Mouse (Mus musculus): Measurements from ENCODE around the gene Clmp.
A peak's percentile ranks its signal among the peaks of the same experiment; 100 is the strongest.

Clmp gene

DNA sequence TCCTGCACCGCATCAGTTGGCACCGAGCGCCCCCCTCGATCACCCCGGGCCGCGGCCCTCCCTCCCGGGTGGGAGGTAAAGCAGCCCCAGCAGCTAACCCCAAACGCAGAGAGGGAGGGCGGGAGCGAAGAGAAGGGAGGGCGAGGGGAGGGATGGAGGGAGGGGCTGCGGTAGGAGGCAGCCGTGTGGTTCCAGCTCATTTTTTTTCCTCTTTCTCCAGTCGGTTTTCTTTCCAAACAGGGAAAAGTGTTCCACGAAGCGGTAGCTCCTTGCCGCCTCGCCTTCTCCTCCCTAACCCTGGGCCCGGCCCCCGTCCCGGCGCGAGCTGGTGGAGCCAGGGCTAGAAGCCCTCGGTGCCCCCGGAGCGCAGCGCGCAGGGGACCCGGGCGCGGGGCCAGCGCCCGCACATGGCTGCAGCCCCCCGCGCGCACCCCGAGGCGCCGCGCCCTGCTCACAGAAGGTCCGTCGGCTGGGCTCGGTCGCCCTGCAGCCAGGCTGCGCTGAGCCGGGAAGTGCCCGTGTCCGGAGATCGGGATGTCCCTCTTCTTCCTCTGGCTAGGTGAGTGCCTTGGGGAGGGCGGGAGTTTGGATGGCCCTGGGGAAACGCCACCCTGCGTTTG lies at the start of gene Clmp:
Clmp (plus strand) TSS at position 162 of the 620 bp plus-strand sequence.
- no peak for DNase-seq (ENCODE audit: low spot score in 2 of 2)

DNA sequence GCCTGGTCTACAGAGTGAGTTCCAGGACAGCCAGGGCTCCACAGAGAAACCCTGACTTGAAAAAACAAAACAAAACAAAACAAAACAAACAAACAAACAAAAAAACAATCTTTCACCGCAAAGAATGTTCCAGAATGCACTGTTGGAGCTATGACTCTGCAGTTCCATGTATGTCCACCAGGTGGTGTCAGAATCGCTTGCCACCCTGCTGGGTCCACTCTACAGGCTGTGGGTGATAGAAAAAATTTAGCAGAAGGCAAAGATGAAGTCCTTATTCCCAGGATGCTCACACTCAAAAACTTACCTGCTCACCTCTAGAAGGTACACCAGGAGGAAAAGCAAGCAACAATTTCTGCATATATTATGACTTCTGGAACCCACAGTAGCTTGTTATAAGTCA lies 49.7 kb upstream of the Clmp start:
- peak; percentile 14 to 51 for DNase-seq (ENCODE audit: low spot score in 2 of 2)

DNA sequence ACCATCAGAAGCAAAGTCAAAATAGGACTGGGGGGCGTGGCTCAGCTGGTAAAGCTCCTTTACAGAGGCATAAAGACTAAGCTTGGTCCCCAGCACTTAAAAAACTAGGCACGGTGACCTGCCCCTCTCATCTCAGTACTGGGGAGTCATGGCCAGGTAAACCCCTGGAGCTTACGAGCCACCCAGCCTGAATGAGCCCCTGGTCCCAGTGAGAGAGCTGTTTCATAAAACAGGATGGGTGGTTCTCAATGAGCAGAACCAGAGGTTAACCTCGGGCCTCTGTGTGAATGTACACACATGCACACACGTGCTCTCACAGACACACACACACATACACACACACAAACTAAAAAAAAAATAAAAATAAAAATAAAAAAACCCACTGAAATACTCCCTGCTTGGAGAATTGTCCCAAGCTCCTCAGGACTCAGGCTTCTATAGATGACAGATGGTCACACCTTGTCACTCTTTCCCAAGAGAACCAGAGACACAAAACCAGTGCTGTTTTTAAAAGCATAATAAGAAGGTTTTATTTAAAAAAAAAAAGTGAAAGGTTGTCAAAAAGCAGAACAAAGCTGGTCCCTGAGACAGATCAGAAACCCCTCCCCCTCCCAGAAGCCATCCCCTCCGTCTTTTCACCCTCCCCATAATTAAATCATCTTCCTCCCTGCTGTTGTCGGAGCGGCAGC lies 47.9 kb upstream of the Clmp start:
- DNase-seq (ENCODE audit: low spot score in 2 of 2): no peak

DNA sequence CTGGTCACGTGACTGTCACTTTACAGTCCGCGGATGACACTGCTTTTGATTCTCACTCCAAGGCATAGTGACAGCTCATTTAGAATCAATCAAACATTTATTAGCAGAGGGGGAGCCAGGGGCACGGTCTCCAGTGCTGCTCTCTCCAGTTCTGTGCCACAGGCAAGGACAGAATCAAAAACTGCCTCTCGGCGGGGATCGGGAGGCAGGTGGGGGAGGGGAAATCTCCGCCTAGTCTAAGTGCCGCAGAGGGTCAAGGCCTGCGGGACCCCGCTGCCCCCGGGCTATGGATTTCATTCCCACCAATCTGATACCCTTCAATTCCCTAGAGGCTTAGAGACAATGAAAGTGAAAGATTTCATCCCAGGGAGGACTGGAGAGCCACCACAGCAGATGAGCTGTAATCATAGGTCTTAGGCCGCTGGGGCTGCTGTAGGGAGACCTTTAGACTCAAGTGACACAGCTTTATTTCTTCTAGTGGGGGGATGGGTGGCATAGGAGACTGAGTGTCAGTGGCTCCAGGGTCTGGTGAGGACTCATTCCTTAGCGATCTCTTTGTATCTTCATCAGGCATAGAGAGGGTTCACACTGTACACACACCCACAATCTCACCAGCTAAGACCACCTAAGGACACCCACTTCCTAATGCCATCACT lies 47.2 kb upstream of the Clmp start:
- no peak for DNase-seq (ENCODE audit: low spot score in 2 of 2)

DNA sequence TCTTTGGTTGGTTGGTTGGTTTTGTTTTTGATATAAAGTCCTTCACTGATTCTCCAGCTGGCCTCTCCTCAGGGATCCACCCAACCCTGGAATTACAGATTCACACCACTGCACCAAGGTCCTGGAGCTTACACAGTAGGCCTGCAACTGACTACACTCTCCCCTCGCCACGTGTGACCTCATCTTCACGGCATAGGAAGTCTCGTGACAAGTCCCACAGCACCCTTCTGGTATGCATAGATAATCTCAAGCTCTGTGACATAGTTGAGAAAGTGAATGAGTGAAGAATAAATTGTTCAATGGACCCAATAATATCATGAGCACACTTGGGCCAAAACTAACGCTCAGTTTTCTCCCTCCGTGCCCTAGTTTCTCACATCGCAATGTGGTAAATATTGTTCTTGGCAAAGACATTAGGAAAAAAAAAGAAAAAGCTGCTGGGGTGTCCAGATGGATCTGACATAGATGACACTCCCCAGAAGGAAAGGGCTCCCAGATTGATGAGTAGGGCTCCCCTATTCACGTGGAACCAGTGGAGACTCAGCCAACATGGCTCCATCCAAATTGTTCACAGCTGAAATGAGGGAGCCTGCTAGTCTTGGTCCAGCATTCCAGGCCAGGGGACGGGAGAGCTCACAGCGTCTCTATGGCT lies 46.1 kb upstream of the Clmp start:
- no peak for DNase-seq (ENCODE audit: low spot score in 2 of 2)

DNA sequence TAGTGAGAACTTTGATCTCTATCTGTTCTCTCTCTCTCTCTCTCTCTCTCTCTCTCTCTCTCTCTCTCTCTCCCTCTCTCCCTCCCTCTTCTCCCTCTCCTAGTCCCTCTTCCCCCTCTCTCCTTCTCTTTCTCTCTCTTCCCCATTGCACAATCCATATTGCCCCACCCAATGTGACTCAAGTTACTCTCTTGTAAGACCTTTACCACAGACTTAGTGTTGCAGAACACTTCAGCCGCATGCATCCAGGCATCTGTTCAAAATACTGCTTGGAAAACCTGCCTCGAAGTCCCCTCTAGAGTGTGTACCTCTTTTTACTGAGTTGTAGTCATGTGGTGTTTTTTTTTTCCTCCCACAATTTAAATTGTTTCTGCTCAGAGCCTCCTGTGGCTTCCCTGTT lies 44.4 kb upstream of the Clmp start:
- DNase-seq (ENCODE audit: low spot score in 2 of 2): no peak

DNA sequence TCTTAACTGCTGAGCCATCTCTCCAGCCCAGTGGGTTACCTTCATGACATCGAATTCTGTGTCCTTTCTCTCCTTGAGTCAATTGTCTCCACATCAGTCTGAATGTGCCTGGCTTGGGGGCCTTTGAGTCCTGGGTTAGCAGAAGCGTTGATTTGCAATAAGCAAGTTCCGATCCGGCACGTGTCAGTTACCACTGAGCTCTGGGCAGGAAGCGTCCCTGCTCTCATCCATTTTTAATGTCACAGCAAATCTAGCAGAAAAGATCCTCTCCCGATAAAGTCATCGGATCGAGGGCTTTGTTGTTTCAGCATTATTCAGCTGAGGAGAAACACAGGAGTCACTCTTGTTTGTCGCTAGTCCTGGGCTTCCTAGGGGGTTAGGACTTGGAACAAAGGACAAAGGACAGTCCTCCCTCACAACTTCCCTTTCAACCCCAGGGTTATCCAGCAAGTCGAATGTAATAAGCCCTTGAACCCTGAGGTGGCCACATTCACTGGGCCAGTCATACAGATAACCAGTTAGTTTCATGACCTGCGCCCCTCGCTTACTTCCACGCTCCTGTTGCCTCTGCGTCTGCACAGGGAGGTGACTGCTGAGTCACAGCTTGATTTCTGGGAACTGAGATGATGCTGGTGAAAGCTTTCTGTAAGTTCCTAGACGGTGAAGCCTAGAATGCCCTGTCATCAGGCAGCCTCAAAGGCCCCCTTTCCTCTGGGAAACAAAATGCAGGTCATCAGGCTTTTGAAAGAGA lies 43.1 kb upstream of the Clmp start:
- DNase-seq (ENCODE audit: low spot score in 2 of 2): no peak

DNA sequence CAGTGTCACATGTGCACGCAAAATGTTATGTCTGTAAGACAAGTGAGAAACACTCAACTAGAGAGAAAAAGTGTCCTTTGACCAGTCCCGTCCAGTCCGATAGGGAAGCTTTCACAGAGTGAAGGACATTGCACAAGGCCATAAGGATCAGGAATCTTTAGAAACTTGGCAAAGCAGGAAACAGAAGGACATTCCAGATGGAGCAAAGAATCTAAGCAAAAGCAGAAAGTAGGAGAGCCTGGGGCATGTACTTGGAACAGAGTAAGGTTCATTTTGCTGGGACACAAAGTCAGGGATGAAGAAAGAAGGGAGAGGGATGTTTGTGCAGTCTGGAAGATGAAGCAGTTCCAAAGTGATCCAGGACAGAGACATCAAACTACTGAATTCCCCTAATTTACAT lies 36.3 kb upstream of the Clmp start:
- no peak for DNase-seq (ENCODE audit: low spot score in 2 of 2)

DNA sequence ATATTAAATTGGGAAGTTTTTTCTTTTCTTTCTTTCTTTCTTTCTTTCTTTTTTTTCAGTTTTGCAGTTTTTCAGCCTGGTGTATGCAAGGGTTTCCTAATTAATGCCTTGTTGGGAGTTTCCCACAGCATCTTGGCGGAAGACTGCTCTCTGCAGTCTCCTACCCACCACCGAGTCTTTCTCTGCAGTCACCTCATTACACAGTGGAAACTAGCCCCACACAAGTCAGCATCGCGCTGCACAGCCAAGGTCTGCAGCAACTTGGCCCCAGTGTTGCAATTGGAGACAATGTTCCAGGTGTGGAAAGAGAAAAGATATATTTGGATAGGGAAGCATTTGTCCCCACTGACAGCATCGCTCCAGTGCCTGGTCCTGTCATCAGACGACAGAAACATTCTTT lies 35.8 kb upstream of the Clmp start:
- no peak for DNase-seq (ENCODE audit: low spot score in 2 of 2)

DNA sequence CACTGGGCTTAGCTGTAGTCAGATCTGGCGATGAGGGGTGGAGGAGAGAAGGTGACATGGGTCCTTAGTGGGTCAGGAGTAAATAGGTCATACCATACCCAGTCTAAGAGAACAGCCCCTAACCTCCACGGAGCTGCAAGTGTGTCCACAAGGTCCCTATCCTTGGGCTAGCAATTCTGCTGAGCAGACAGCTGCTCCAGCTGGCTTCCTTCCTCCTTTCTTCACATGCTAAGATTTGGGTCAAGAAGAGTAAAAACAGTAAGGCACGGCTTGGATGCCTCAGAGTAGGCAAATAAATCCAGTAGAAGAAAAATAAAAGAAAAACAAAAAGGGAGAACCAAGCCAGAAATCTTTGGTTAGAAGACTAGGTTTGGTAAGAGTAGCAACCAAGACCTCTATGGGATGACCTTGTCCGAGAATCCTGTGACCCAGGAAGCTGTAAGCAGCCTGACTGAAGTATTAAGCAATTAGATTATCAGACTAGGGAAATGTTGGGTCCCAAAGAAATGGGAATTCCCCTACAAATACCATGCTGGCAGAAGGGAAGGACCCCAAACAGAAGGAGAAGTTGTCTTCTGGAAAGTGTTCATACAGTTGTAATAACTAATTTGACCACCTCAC lies 34.4 kb upstream of the Clmp start:
- no peak for DNase-seq (ENCODE audit: low spot score in 2 of 2)

DNA sequence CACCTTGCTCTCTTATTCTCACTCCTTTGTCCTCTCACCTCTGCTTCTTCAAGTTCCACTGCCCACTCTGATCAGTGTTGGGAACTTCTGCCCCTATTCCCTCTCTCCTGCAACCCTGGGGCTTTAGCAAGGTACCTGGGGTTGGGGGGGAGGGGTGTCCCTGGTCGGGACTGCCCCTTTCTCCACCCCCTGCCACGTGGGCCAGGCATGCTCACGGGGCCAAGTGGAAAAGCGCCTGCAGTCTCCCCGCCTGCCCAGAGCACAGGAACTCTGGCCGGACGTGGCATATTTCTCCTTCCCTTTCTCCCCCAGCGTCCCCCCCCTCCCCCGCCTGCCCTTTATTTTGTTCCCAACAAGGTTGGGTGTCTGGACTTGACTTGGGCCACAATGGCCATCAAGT lies 33.0 kb upstream of the Clmp start:
- no peak for DNase-seq (ENCODE audit: low spot score in 2 of 2)

DNA sequence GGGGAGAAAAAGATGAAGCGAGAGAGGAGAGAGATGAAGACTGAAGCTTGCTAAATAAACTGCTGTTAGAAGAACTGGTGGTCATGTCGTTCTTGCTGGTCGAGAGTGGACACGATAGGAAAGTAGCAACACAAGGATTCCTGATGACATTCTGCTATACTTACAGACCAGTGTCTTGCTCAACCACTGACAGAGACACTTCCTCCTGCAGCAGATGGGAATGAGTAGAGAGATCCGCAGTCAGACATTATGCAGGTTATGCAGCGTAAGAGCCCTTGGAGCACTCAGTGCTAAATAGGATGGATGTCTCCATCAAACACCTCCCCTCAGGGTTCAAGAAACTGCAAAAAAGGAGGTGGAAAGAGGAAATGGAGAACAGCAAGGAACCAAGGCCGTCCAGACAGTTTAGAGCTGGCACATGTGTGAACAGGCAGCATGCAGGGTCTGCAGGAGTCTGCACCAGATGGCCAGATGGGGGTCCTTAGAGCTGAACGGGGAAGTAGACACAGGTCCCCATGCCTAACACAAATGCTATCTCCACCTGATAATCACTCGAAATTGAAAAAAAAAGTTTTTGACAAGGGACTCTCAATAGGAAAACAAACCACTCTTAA lies 19.5 kb upstream of the Clmp start:
- DNase-seq (ENCODE audit: low spot score in 2 of 2): no peak

DNA sequence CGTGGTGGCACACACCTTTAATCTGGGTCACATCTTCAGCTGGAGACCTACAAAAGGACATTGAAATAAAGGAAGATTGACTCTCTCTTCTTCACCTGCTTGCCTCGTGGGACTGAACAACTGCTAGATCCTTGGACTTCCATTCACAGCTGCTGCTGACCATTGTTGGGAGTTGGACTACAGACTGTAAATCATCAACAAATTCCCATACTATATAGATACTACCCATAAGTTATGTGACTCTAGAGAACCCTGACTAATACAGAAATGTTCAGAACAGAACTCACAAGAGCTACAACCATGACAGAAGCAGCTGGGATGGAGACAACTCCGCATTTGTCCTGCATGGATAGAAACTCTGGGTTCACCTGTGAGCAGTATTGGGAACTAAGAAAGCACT lies 15.4 kb upstream of the Clmp start, which contains the start of gene Gm21915:
Gm21915 (plus strand) TSS at position 301 of the 400 bp plus-strand sequence.
- no peak for DNase-seq (ENCODE audit: low spot score in 2 of 2)

DNA sequence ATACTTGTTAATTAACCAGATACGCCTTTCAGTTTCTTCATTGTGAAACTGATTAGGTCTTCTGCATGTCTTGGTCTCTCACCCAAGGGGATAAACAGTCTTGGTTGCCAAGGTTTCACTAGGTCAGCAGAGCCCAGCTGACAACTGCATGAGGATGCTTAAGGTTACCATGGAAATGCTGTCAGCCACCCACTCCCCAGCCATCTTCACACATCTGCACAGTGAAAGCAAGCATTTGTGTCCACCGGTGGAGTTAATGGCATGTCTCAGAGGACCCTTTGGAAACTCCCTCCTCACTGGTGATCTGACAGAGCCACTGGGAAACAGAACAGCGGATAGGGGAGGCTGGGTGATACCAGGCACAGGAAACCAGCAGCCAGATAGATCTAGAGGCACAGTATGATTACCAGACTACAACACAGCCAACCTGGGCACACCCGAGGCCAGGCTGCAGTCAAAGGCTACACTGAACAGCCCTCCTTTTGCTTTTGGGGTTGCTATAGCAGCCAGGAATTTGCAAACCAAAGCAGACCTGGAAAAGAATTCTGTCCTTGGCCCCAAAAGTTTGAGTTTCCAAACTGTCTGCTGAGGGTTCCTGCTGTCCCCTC lies 14.3 kb upstream of the Clmp start:
- no peak for DNase-seq (ENCODE audit: low spot score in 2 of 2)

DNA sequence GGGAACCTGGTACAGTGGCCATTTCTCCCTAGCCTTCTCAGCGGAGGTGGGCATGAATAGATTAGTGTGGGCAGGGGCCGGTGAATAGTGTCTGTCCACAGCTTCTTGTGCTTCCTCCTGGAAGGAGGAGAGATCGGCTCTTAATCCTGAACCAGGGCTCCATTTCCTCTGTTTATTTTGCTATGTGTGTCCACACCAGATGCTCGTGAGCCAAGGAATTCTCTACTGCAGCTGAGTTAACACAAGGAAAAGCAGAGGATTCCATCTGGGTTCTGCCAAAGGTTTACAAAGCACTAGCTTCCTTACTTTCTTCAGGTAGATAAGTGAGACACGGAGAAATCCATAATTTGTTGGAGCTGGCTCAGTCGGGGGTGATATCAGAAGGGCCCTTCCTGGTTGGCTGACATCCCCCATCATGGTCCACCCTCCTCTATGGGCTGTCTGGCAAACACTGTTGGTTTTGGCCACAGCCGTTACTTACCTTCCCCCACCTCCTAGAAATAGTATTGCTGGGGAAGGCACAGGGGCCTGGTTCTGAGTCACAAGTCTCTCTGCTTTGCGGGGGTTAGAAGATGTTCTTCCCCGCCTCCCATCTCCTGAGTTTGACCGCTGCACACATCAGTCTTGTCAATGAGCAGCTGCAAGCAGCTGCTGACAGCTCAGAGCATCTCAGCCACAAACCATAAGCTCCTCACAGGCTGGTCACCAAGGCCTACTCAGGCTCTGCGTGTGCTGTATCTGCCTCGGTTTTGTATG lies 10.4 kb upstream of the Clmp start:
- no peak for DNase-seq (ENCODE audit: low spot score in 2 of 2)

DNA sequence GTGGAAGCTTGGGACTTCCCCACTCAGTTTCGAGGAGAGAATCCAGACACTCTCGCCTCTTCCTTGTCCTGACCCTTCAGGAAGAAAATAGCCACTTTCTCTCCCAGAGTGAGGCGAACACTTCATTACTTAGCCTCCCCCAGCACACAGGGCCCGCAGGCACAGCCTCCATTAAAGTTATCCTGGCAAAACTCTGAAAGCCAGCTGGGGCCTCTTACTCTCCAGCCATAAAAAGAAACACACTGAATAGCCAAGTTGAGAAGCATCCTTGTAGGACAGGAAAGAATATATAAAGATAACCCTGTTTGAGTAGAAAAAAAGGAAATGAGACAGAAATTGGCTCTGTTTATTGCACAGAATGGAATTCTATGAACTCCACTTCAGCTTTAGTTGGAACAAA lies 7.1 kb upstream of the Clmp start:
- no peak for DNase-seq (ENCODE audit: low spot score in 2 of 2)

DNA sequence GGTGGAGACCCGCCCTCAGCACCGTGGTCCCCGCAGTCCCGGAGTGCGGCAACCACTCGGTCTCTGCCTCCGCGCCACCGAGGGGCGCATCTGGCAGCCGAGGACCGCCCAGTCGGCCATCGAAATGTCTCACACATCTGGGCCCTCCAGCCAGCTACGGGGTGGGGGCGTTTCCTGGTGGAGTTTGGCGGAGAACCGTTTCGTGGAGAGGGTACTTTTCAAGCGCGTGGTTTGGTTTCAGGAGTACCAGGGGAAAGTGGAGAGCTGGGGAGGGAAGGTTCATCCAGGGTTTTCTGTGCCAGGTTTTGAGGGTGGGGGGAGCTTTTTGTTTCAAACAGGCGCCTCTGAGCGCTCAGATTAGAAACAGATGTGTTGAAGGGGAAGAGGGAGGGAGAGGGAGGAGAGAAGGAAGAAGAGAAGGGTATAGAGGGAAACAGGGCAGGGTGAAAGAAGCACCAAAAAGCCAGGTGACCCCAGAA lies 698 bp downstream of the Clmp start:
- DNase-seq (ENCODE audit: low spot score in 2 of 2): no peak

DNA sequence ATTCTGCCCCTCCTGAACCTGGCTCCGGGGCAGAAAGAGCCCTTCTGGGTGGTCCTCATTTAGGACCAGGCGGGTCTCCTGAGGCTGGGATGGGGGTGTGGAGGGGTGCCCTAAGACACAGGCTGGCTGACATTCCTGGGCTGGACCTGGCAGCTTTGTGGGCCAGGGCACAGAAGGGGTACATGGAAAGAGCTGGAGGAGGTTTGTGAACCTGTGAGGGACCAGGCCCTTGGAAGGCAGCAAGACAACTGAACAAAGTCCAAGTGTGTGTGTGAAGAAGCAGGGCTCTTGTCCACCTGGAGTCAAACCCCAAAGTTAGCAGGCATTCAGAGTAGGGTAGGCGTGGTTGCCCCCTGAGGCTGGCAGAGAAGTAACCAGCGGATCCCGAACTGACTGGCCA lies 1.3 kb downstream of the Clmp start:
- DNase-seq (ENCODE audit: low spot score in 2 of 2): no peak

DNA sequence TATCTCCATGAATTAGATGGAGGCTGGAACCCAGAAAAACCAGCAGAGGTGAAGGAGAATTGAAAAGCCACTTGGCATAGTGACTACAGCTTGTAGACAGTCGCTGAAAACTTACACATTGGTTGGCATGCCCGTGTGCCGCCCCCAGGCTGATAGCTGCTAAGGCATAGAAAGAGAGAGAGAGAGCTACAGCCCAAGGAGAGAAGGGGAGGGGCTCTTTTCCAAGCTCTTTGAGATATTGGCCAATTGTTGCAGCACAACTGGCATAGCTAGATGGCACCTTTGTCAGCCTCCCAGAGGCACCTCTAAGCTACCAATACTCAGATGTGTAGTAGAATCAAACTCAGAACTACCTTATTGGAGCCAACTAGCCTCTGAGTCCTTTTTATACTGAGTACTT lies 1.8 kb downstream of the Clmp start:
- no peak for DNase-seq (ENCODE audit: low spot score in 2 of 2)

DNA sequence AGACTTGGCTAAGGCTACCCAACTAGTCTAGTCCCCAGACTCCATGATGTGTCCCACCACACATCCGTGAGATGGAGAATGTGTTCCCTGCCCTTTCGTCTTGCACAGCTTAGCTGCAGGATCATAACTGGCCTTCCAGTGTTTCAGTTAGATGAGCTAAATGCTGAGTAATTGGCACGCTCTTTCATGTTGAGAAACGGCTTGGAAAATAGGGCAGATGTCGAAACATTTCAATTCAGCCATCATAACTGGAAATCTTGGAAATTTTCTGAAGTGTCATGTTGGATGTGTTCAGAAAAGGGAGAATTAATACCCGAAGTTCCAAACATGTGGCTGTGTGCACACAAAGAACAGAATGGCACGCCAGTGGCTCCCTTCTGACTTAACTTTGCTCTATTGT lies 4.7 kb downstream of the Clmp start:
- no peak for DNase-seq (ENCODE audit: low spot score in 2 of 2)
